Mouse (Mus musculus): Measurements from ENCODE around the gene 5830473C10Rik.

DNA sequence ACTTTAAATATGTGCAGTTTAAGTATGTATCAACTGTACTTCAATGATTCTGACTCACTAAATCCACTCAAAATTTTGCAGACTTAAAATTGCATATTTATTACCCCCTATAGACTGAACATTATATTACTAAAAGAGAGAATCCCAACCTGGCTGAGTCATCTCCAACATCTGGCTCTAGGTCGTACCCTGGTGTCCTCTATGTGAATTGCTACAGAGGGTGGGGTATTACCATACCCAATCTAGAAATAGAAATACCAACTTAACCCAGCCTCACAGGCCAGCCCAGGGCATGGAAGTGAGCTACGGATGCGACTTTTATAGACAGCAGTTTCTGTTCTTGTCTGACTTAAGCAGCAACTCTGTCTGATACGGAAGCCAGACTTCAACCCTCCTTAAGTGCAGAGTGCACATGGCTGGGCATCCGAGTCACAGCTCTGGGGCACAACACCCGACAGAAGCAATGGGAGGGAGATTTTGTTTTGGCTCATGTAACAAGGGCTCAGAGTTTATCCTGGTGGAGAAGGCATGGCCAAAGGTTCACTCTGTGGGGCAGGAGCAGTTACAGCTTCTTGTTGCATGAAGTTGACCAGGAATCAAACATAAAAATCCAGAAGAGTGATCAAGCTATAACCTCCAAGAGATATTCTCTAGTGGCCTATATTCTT, 48.5 kb upstream of the 5830473C10Rik start:
- TF ChIP-seq POLR2A (IDR thresholded peaks at IDR 0.05; ENCODE audit: insufficient read depth, low read depth, low read length) (no peak), CTCF (IDR thresholded peaks at IDR 0.05; ENCODE audit: insufficient read depth, low read depth, low read length) (no peak)

All from olfactory bulb, adult 2 months (tissue).